Mouse (Mus musculus) mesoderm, embryonic 11.5 days (tissue): ENCODE measurements around the gene Ncoa6.

Experiments
- DNase-seq: peaks from one replicate; pipeline ENCODE4 v3.0.0-alpha.2; 2012; ENCODE audit warnings: low read depth, low spot score

Gene Ncoa6

DNA sequence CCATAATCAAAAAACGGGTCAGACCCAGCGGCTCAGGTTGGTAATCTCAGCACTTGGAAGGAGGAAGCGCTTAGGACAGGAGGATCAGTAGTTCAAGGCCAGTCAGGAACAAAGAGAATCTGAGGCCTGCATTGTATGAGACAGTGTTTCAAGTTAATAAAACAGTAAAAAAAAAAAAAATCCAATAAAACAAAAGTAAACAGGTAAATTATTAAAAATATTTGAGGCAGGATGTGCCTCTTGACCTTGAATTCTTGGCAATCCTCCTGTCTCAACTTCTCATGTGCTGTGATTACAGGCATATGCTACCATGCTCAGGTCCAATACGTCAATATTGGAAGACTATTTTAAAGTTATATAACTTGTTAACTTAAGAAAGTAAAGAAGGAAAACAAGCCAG is 30.8 kb downstream of the Ncoa6 start:
- no peak for DNase-seq

DNA sequence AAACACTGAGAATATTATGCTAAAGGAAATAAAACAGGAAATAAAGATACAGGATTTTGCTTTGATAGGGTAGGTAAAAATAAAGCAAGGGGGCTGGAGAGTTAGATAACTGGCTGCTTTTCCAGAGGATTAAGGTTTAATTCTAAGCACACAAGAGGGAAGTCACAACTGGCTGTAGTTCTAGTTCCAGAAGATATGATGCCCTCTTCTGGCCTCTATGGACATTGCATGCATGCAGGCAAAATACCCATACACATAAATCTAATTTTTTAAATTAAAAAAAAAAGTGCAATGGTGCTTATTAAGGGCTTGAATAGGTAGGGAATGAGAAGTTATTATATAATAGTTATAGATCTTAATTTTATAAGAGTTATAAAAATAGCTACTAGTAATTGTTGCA is 37.2 kb downstream of the Ncoa6 start:
- peak; percentile 18 for DNase-seq

DNA sequence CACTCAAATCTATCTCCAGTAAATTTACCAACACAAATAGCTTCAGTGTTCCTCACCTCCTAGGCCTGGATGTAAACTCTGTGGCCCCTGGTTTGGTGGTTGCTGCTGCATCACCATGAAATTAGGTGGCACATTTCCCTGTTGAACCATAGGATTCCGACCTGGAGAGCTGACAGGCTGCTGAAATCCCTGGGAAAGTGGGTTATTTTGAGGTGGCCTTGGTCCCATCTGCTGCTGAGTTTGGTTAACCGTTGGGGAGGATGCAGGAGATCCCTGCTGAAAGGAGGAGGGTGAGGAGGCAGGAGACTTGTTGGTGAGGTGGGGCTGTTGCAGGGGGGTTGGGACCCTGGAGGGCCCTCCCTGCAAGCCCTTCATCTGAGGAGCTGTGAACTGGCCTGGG is 52.8 kb downstream of the Ncoa6 start:
- no peak for DNase-seq

DNA sequence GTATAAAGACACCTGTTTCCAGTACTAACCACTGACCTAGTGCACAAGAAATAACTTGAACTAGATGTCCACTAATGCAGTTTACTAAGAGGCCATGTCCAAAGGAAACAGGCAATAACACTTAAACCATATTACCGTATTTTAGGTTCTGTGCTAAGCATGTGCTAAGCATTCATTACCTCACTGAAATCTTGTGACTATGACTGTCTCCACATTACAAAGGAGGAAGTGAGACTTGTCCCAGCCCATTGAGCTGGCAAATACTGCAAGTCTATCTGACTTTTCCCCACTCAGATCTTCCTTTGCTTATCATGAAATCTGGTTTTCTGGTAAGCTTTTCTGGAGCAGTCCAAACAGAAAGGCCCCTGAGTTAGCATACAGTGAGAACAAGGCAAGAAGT is 69.1 kb downstream of the Ncoa6 start:
- no peak for DNase-seq

DNA sequence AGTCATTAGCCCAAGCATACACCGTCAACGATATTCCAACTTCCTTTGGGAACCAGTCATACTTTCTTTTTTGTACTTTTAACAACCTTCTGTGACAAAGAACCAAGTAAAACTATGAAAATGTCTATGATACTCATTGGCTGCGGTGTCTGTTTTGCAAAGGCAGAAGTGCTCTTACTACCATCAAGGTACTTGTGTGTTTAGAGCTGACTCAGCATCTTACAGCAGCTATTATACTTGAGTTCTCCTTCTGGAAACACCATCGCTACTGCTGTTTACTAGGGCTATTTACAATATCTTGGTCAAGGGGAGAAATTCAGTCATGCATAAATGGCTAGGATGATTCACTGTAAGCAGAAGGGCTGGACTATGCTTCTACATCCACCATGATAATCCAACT is 71.8 kb downstream of the Ncoa6 start:
- no peak for DNase-seq

- no peak for DNase-seq
Measured at GRCm38 (mm10) chr2:155400276-155400675, 73.4 kb downstream of the Ncoa6 start.

GRCm38 (mm10) chr2:155394586-155394985 is 79.1 kb downstream of the Ncoa6 start:
- DNase-seq = no peak

GRCm38 (mm10) chr2:155388573-155388972 is 85.1 kb downstream of the Ncoa6 start:
- DNase-seq = no peak

- no peak for DNase-seq
Measured at GRCm38 (mm10) chr2:155387052-155387451, 86.6 kb downstream of the Ncoa6 start.

- DNase-seq = no peak
Measured at GRCm38 (mm10) chr2:155386534-155386899, 87.2 kb downstream of the Ncoa6 start.

- no peak for DNase-seq
Measured at GRCm38 (mm10) chr2:155385731-155386533, 87.8 kb downstream of the Ncoa6 start.

- peak; percentile 82 for DNase-seq
Measured at GRCm38 (mm10) chr2:155385090-155385489, 88.6 kb downstream of the Ncoa6 start.

DNA sequence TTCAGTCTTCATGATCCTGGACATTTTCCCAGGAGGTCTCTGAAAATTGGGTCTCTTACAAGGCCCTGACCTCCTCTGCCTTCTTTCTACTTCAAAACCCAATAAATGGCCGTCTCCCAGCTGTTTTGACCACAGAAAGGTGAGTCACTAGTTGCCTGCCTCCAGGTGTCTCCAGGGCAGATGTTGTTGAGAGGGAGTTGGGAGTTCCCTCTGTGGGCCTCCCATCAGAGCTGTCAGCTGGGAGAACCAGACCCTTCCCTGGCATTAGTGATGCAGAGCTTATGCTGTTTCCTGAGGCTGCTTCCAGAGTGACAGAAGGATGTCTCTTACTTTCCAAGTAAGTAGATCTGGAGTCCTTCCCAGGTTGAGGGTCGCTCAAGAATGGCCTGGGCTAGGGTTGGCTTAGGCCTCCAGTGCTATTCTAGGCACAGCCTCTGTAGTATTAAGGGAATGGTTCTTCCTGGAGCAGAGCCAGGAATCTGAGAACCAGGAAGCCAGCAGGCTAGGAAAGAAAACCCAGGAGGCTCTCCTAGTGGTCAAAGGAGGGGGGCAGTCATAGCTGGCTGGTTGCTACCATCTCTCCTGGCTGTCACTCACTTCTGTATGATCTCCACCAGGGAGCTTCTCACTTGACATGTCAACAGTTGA is 90.8 kb downstream of the Ncoa6 start:
- no peak for DNase-seq

DNA sequence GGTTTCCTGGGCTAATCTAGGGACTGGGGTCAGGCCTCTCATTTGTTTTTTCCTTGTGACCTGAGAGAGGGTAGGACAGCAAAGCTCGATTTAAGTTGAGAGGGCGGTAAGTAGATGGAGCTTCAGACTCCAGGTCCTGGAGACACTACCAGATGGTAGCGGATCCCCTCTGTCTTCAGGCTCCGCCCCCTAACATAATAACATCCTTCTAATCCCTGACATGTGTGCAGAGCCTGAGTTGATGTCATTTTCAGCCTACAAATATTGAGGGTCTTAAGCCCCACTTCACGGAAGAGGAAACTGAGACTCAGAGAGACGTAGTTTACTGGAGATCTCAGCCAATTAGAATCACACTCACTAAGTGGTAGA is 91.4 kb downstream of the Ncoa6 start:
- no peak for DNase-seq

GRCm38 (mm10) chr2:155381643-155382331 is 91.9 kb downstream of the Ncoa6 start:
- peak; percentile 97 for DNase-seq

- DNase-seq = peak; percentile 32
Measured at GRCm38 (mm10) chr2:155381060-155381437, 92.6 kb downstream of the Ncoa6 start.

GRCm38 (mm10) chr2:155380261-155381059 is 93.2 kb downstream of the Ncoa6 start, which contains the start of gene Trp53inp2:
TSS of gene Trp53inp2 (plus strand) at chr2:155381059.
- DNase-seq = no peak

- no peak for DNase-seq
Measured at GRCm38 (mm10) chr2:155376191-155376590, 97.5 kb downstream of the Ncoa6 start.

- no peak for DNase-seq
Measured at GRCm38 (mm10) chr2:155374521-155374920, 99.2 kb downstream of the Ncoa6 start.

DNA sequence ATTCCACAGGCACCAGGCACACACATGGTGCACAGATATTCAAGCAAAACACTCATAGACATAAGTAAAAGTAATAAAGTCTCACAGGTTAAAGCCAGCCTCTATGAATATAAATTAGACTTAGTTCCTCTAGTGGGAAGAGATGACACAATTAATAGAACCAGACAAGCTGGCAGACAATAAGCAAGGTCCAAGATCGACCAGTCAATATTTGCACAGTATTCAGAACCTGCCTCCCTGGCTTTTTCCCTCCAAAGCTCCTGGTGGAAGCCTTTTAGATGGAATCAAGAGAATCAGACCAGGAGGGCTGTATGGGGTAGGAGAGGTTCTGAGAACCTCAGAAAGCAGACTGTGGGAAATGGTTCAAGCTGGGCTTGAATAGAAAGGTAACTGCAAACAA is 99.8 kb downstream of the Ncoa6 start:
- DNase-seq = no peak

DNA sequence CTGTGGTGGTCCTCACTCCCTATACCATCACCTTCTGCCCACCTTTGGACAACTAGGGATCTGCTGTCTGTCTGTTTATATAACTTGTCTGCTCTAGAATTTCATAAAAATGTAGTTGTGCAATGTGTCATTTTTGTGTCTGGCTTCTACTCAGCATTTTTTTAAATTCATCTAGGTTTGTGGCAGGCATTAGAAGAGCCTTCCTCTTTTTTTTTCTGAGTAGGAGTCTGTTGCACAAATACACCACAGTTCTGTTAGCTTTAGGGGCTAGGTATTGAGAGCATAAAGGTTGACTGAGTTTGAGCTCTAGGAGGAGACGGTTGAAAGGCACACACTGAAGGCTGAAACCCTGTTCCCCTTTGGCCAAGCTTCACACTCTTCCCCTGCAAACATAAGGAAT is 100.4 kb downstream of the Ncoa6 start:
- DNase-seq = no peak

DNA sequence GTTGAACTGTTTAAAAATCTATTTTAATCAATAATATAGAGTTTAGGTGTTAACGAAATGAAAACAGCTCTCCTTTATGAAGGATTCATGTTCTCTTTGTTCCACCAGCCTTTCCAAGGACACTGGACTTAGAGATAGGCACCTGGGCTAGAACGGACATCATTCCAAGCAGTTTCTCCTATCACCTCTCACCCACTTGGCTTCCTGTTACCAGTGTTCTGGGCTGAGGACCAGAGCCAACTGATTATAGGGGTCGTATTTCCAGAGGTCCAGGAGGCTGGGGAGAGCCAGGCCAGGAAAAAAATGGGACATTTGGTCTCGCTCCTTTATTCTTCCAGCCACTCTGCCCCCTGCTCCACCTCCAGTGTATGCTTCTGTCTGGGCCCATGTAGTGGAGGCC is 101.2 kb downstream of the Ncoa6 start:
- no peak for DNase-seq
